Mouse (Mus musculus) cerebellum, adult 2 months (tissue): ENCODE measurements around the gene Stom.

Source experiments
- CTCF ChIP-seq: fragments of 200-500 bp; IDR thresholded peaks from 2 replicates; pipeline ENCODE4 v1.5.1; 2011; ENCODE audit warnings: low read depth, mild to moderate bottlenecking, control low read depth, low read length, moderate library complexity, borderline replicate concordance; ENCODE audit not compliant: insufficient read depth
- POLR2A ChIP-seq: fragments of 200-500 bp; IDR thresholded peaks from 2 replicates; pipeline ENCODE4 v1.6.1; 2011; ENCODE audit warnings: low read length, control low read depth, borderline replicate concordance; ENCODE audit not compliant: insufficient read depth

GRCm38 (mm10) chr2:35265296-35265695 lies 71.5 kb downstream of the Stom start:
- TF ChIP-seq CTCF (peak; percentile 23; the same call in 1 of the 2 replicates), POLR2A (no peak)
